Mouse (Mus musculus): ENCODE measurements around the gene Cabp2. TPM values are rescaled to one million over a fixed set of nuclear protein-coding genes. Genes with fewer than 3 reads are reported as not detected.

Cabp2 gene
- total and polyA plus RNA-seq, 2 experiments = 0.27 to 0.37 TPM

GRCm38 (mm10) chr19:4094348-4094747 lies 13.0 kb downstream of the Cabp2 start:
- Histone ChIP-seq H3K4me3 (ENCODE audit: insufficient read depth, low read depth, low read length) (no peak overlapping the region), H3K9ac (ENCODE audit: low read depth, low read length) (no peak overlapping the region), H3K4me1 (ENCODE audit: control insufficient read depth, insufficient read depth, low read length) (peaks cover 19% of the 10 kb centered on the region), H3K27me3 (ENCODE audit: control insufficient read depth, insufficient read depth, low read length) (no peaks in the 10 kb centered on the region), H3K36me3 (ENCODE audit: control insufficient read depth, insufficient read depth, low read length) (no peaks in the 10 kb centered on the region), H3K79me2 (ENCODE audit: control insufficient read depth, insufficient read depth, low read length) (no peaks in the 10 kb centered on the region), H3K27ac (replicated peaks; ENCODE audit: insufficient read depth, low read depth, low read length) (no peak overlapping the region)
- DNase-seq (ENCODE audit: extremely low read depth, low read depth, low spot score) = no peak
- TF ChIP-seq POLR2A (IDR thresholded peaks at IDR 0.05; ENCODE audit: extremely low read depth, insufficient read depth, low read length) = no peak
- no peak for TF ChIP-seq CTCF (IDR thresholded peaks at IDR 0.05; ENCODE audit: low read depth, low read length)
- WGBS = 92% methylated on average over 3 of the region's 3 CpGs

DNA sequence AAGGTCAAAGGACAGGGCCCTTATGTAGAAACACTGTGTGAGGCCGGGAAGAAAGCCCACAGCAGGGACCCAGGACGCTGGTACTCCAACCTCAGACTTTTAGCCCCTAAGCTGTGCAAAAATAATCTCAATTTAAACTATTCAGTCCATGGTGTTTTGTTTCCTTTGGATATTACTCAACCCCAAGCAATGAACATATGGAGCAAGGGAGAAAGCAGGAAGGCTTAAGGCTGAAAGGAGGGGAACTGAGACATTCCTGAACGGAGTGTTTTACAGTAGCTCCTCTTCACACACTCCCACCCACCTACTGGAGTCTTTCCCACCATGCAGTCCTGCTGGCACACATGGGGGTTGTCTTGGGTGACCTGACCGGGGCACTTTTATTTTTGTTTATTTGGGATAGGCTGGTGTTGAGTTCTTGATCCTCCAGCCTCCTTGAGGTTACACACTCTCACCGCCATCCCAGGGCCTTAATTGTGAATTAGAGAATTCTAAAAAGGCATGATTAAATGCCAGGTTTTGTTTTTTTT lies 13.5 kb downstream of the Cabp2 start:
- DNase-seq (ENCODE audit: extremely low read depth, low read depth, low spot score) = no peak
- H3K27me3 ChIP-seq (ENCODE audit: control insufficient read depth, insufficient read depth, low read length) = no peaks in the 10 kb centered on the region
- H3K4me3 ChIP-seq (ENCODE audit: insufficient read depth, low read depth, low read length) = no peak overlapping the region
- peaks cover 22% of the 10 kb centered on the region for H3K4me1 ChIP-seq (ENCODE audit: control insufficient read depth, insufficient read depth, low read length)
- WGBS = 82% methylated on average over 5 of the region's 5 CpGs
- no peak for TF ChIP-seq POLR2A (IDR thresholded peaks at IDR 0.05; ENCODE audit: extremely low read depth, insufficient read depth, low read length)
- TF ChIP-seq CTCF (IDR thresholded peaks at IDR 0.05; ENCODE audit: low read depth, low read length) = no peak
- no peaks in the 10 kb centered on the region for H3K36me3 ChIP-seq (ENCODE audit: control insufficient read depth, insufficient read depth, low read length)
- no peak overlapping the region for H3K27ac ChIP-seq (replicated peaks; ENCODE audit: insufficient read depth, low read depth, low read length)
- no peak overlapping the region for H3K9ac ChIP-seq (ENCODE audit: low read depth, low read length)
- H3K79me2 ChIP-seq (ENCODE audit: control insufficient read depth, insufficient read depth, low read length) = no peaks in the 10 kb centered on the region

GRCm38 (mm10) chr19:4095802-4096201 lies 14.4 kb downstream of the Cabp2 start:
- H3K9ac ChIP-seq (ENCODE audit: low read depth, low read length) = no peak overlapping the region
- no peaks in the 10 kb centered on the region for H3K36me3 ChIP-seq (ENCODE audit: control insufficient read depth, insufficient read depth, low read length)
- WGBS = 89% methylated on average over 3 of the region's 3 CpGs
- H3K4me3 ChIP-seq (ENCODE audit: insufficient read depth, low read depth, low read length) = no peak overlapping the region
- H3K79me2 ChIP-seq (ENCODE audit: control insufficient read depth, insufficient read depth, low read length) = no peaks in the 10 kb centered on the region
- H3K27me3 ChIP-seq (ENCODE audit: control insufficient read depth, insufficient read depth, low read length) = no peaks in the 10 kb centered on the region
- no peak for DNase-seq (ENCODE audit: extremely low read depth, low read depth, low spot score)
- TF ChIP-seq CTCF (IDR thresholded peaks at IDR 0.05; ENCODE audit: low read depth, low read length) (no peak), POLR2A (IDR thresholded peaks at IDR 0.05; ENCODE audit: extremely low read depth, insufficient read depth, low read length) (no peak)
- no peak overlapping the region for H3K27ac ChIP-seq (replicated peaks; ENCODE audit: insufficient read depth, low read depth, low read length)
- H3K4me1 ChIP-seq (ENCODE audit: control insufficient read depth, insufficient read depth, low read length) = peaks cover 26% of the 10 kb centered on the region

DNA sequence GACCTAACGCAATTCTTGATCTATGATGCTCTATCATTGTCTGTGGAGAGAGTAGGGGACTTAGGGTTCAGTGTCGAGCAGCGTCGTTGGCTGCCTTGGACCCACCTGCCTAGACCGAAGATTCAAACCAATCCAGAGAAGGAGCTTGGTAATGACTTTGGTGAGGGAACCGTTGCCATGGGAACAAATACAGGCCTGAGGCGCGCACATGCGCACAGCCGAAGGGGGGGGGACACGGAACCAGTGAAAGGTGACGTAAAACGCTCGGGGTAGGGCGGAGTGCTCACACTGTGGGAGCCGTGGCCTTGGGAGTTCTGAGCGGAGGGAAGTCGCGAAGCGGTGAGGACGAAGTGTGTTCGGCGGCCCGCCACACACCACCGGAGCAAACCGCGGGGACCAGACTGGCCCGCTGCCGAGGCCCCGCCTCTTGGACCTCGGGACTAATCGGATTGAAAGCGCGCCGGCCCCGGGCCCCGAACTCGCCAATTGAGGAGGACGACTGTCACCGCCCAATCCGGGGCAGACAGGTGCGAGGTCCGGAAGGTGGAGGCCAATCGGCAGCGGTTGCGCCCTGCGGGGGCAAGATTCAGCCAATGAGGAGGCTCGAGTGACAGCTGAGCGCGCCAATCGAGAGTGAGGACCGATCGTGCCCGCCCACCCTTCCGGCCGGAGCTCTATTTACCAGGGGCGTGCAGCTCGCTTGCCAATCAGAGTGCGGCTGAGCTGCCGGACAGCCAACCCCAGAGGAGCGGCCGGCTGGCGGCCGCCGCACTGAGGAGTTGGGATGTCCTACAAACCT lies 15.5 kb downstream of the Cabp2 start, which contains the start of gene Cdk2ap2:
Gene Cdk2ap2 (plus strand): TSS at position 541 of the 799 bp plus-strand sequence.
- peak; percentile 93 for DNase-seq (ENCODE audit: extremely low read depth, low read depth, low spot score)
- Histone ChIP-seq H3K9ac (ENCODE audit: low read depth, low read length) (peak within 1 kb of the TSS; percentile 87), H3K4me1 (ENCODE audit: control insufficient read depth, insufficient read depth, low read length) (peaks cover 26% of the 10 kb centered on the region), H3K36me3 (ENCODE audit: control insufficient read depth, insufficient read depth, low read length) (no peaks in the 10 kb centered on the region), H3K79me2 (ENCODE audit: control insufficient read depth, insufficient read depth, low read length) (no peaks in the 10 kb centered on the region), H3K4me3 (ENCODE audit: insufficient read depth, low read depth, low read length) (peak within 1 kb of the TSS; percentile 88), H3K27ac (replicated peaks; ENCODE audit: insufficient read depth, low read depth, low read length) (peak within 1 kb of the TSS; percentile 96), H3K27me3 (ENCODE audit: control insufficient read depth, insufficient read depth, low read length) (no peaks in the 10 kb centered on the region)
- under 1% methylated on average over 65 of the region's 65 CpGs for WGBS
- TF ChIP-seq POLR2A (IDR thresholded peaks at IDR 0.05; ENCODE audit: extremely low read depth, insufficient read depth, low read length) (peak; percentile 86), CTCF (IDR thresholded peaks at IDR 0.05; ENCODE audit: low read depth, low read length) (no peak)

DNA sequence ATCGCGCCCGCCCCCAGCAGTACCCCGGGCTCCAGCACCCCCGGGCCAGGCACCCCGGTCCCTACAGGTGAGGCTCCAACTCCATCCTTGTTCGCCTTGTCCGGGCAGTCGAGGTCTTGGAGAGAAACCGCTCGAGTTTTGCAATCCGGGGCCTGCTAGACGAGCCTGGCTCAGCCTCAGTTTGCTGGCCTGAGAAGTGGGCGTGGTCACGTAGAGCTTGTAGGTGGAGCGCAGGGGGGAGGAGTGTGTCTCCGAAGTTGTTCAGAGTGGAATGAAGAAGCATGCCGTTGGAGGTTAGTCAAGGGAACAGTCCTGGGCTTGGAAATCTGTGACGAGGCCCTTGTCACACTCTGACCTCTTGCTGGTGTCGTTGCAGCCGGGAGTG lies 16.1 kb downstream of the Cabp2 start:
- peak overlapping the region; percentile 78 for H3K4me3 ChIP-seq (ENCODE audit: insufficient read depth, low read depth, low read length)
- H3K27ac ChIP-seq (replicated peaks; ENCODE audit: insufficient read depth, low read depth, low read length) = peak overlapping the region; percentile 88
- no peaks in the 10 kb centered on the region for H3K79me2 ChIP-seq (ENCODE audit: control insufficient read depth, insufficient read depth, low read length)
- peak; percentile 90 for DNase-seq (ENCODE audit: extremely low read depth, low read depth, low spot score)
- no peaks in the 10 kb centered on the region for H3K36me3 ChIP-seq (ENCODE audit: control insufficient read depth, insufficient read depth, low read length)
- H3K9ac ChIP-seq (ENCODE audit: low read depth, low read length) = peak overlapping the region; percentile 83
- TF ChIP-seq CTCF (IDR thresholded peaks at IDR 0.05; ENCODE audit: low read depth, low read length) (no peak), POLR2A (IDR thresholded peaks at IDR 0.05; ENCODE audit: extremely low read depth, insufficient read depth, low read length) (no peak)
- no peaks in the 10 kb centered on the region for H3K27me3 ChIP-seq (ENCODE audit: control insufficient read depth, insufficient read depth, low read length)
- WGBS = 1% methylated on average over 21 of the region's 21 CpGs
- peaks cover 26% of the 10 kb centered on the region for H3K4me1 ChIP-seq (ENCODE audit: control insufficient read depth, insufficient read depth, low read length)

DNA sequence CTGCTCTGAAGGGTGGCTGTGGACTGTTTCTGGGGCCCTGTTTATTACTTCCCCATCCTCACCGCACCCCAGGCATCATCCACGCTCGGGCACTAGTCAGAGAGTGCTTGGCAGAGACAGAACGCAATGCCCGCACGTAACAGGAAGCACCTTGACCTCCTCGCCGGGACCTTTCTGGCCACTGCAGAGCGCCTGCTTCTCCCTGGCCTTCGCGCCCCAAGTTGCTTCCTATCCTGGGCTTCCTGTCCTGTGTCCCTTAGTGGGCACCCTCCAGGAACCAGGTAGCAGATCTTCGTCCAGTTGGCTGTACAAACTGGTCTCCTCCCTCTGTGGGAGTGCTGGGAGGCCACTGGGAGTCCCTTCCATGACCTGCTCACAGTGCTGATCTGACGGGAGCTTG lies 17.0 kb downstream of the Cabp2 start:
- H3K36me3 ChIP-seq (ENCODE audit: control insufficient read depth, insufficient read depth, low read length) = no peaks in the 10 kb centered on the region
- TF ChIP-seq CTCF (IDR thresholded peaks at IDR 0.05; ENCODE audit: low read depth, low read length) (no peak), POLR2A (IDR thresholded peaks at IDR 0.05; ENCODE audit: extremely low read depth, insufficient read depth, low read length) (no peak)
- H3K27ac ChIP-seq (replicated peaks; ENCODE audit: insufficient read depth, low read depth, low read length) = peak overlapping the region; percentile 29; the same call in 1 of the 2 replicates
- H3K4me1 ChIP-seq (ENCODE audit: control insufficient read depth, insufficient read depth, low read length) = peaks cover 26% of the 10 kb centered on the region
- H3K9ac ChIP-seq (ENCODE audit: low read depth, low read length) = 0 out of 2 replicates have a peak overlapping the region, but pooled peaks have one; percentile 18
- no peaks in the 10 kb centered on the region for H3K79me2 ChIP-seq (ENCODE audit: control insufficient read depth, insufficient read depth, low read length)
- peak; percentile 55 for DNase-seq (ENCODE audit: extremely low read depth, low read depth, low spot score)
- H3K27me3 ChIP-seq (ENCODE audit: control insufficient read depth, insufficient read depth, low read length) = no peaks in the 10 kb centered on the region
- WGBS = 21% methylated on average over 13 of the region's 13 CpGs
- peak overlapping the region; percentile 3; the same call in 1 of the 2 replicates for H3K4me3 ChIP-seq (ENCODE audit: insufficient read depth, low read depth, low read length)

Data from liver, adult 2 months (tissue).